ENCODE assay signal across 9 mouse cellular contexts in the genomic region with DNA sequence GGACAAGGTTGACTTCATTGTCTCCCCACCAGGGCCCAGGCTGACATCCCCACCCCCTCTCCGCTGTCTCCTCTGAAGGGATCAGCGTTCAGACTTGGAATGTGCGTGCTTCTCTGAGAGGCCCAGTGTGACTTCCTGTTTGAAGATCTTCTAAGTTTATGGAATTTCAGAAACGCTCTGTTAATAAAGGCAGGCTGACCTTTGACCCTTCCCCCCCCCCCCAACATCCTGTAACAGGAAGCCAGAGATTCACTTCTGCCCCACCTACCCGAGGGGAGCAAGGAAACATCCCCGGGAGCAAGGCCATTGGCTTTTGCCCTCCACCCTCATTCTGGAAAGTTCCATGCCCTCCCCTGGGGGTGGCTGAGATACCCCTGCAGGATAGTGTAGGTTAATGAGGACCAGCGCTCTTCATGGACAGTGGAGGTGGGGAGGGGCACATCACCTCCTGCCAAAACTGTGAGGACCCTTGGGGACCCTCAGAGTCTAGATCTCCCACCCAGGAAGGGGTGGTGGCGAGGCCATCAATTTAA. TPM values are rescaled to one million over a fixed set of nuclear protein-coding genes. Genes with fewer than 3 reads are reported as not detected.
DNase-seq lines count a peak whose midpoint lies in the region; ATAC-seq lines count a peak whose summit lies in the region.
"Had no signal": no experiment of that assay in that cellular context is flagged by ENCODE, and none has a peak within 500 bp of the region (broad histone marks: within the 10 kb centered on the region; RNA-seq: fewer than 3 reads in every experiment).

No protein-coding gene starts in this region.

- H3K36me3 ChIP-seq in kidney, embryonic 14.5 days (ENCODE audit: control insufficient read depth, insufficient read depth, low read length): no peaks in the 10 kb centered on the region
- no peaks in the 10 kb centered on the region for H3K36me3 ChIP-seq in midbrain, embryonic 15.5 days (replicated peaks)

- peak; percentile 39; the same call in 1 of the 2 replicates for ATAC-seq in kidney, embryonic 14.5 days (ENCODE audit: low FRiP score, low TSS enrichment)
- ATAC-seq in midbrain, embryonic 15.5 days (replicated peaks): peak; percentile 67

- intact Hi-C loops in heart, postnatal 10 days (cut with DNase I): loop anchor here (5.0 kb wide), 1 partner anchor 100 kb away; no protein-coding TSS in a partner anchor

- peak; percentile 23 to 41 for DNase-seq in heart, adult 18-20 months
- DNase-seq in heart, postnatal 10 days: no peak
- peak; percentile 13 for DNase-seq in heart, adult 8-10 months (ENCODE audit: low spot score)
- DNase-seq in natural killer cell, adult 2 months (ENCODE audit: low spot score in 2 of 2): no peak
- no peak for DNase-seq in adrenal gland, postnatal 4 days (ENCODE audit: low spot score in 2 of 2)
- DNase-seq in adrenal gland, adult 18-20 months (ENCODE audit: low spot score in 2 of 2): no peak

- peaks cover 8% of the 10 kb centered on the region; the same call in 1 of the 2 replicates for H3K4me1 ChIP-seq in kidney, embryonic 14.5 days (ENCODE audit: control insufficient read depth, insufficient read depth, low read length)
- peaks cover 20% of the 10 kb centered on the region for H3K4me1 ChIP-seq in midbrain, embryonic 15.5 days

- H3K4me3 ChIP-seq in kidney, embryonic 14.5 days (ENCODE audit: low read length): no peak overlapping the region
- H3K4me3 ChIP-seq in midbrain, embryonic 15.5 days: no peak overlapping the region
- H3K4me3 ChIP-seq: myocyte had no signal

- no peak overlapping the region for H3K4me2 ChIP-seq in kidney, embryonic 14.5 days (replicated peaks; ENCODE audit: low read depth, low read length)
- H3K4me2 ChIP-seq in midbrain, embryonic 15.5 days: peak overlapping the region; percentile 27

- no peak overlapping the region for H3K9ac ChIP-seq in kidney, embryonic 14.5 days (ENCODE audit: low read depth, low read length)
- no peak overlapping the region for H3K9ac ChIP-seq in midbrain, embryonic 15.5 days

- peak overlapping the region; percentile 24 for H3K27ac ChIP-seq in kidney, embryonic 14.5 days (ENCODE audit: low read depth, low read length)
- H3K27ac ChIP-seq in midbrain, embryonic 15.5 days: peak overlapping the region; percentile 81

- no peaks in the 10 kb centered on the region for H3K27me3 ChIP-seq in kidney, embryonic 14.5 days (ENCODE audit: control insufficient read depth, insufficient read depth, low read length)
- H3K27me3 ChIP-seq in midbrain, embryonic 15.5 days (replicated peaks): 0 out of 2 replicates have a peak, but pooled peaks cover 3% of the 10 kb centered on the region

- WGBS in kidney, embryonic 14.5 days: 42% methylated on average over 8 of the region's 8 CpGs
- WGBS in midbrain, embryonic 15.5 days: 48% methylated on average over 8 of the region's 8 CpGs

- H3K9me3 ChIP-seq in kidney, embryonic 14.5 days (ENCODE audit: control insufficient read depth, low read length): no peaks in the 10 kb centered on the region
- H3K9me3 ChIP-seq in midbrain, embryonic 15.5 days: no peaks in the 10 kb centered on the region

RNA-seq across cellular contexts. Expression of gene Wdr5, which starts 57.4 kb away (rescaled TPM):
- total RNA-seq in heart, adult 18-20 months (2021): 10 to 100 TPM; 23.5 to 26.5 TPM
- 10 to 100 TPM; 25.4 to 28.5 TPM for total RNA-seq in heart, postnatal 10 days (2021)
- 10 to 100 TPM; 22.0 to 25.5 (median 23.5) TPM for total RNA-seq in heart, adult 8-10 months (2022)
- 37.1 and 73.5 TPM in 2 replicates for polyA plus RNA-seq in kidney, embryonic 14.5 days (2014; fragmentation: Nextera tagmentation; extraction: Ambion mirVana)
- polyA plus RNA-seq in midbrain, embryonic 15.5 days (2015; fragmentation: Nextera tagmentation; extraction: Ambion mirVana): 48.2 and 51.3 TPM in 2 replicates
- total RNA-seq in adrenal gland, postnatal 4 days (2021): 10 to 100 TPM; 46.1 to 50.4 TPM
- 10 to 100 TPM; 29.6 to 33.1 TPM for total RNA-seq in adrenal gland, adult 18-20 months (2021)

Comparison
In these comparisons a context has a peak if more than half of its experiments do, and no peak if none do; other contexts are left out.
1. DNase-seq: peak in heart, adult 18-20 months (2 of 2) and heart, adult 8-10 months (single experiment); none in heart, postnatal 10 days (0 of 2), natural killer cell, adult 2 months (0 of 2), adrenal gland, postnatal 4 days (0 of 2) and adrenal gland, adult 18-20 months (0 of 2).